Mouse (Mus musculus): ENCODE measurements around the gene Lrrc27. TPM values are rescaled to one million over a fixed set of nuclear protein-coding genes. Genes with fewer than 3 reads are reported as not detected.

Lrrc27 gene
- polyA plus RNA-seq, 1 experiment = 27.2 TPM

DNA sequence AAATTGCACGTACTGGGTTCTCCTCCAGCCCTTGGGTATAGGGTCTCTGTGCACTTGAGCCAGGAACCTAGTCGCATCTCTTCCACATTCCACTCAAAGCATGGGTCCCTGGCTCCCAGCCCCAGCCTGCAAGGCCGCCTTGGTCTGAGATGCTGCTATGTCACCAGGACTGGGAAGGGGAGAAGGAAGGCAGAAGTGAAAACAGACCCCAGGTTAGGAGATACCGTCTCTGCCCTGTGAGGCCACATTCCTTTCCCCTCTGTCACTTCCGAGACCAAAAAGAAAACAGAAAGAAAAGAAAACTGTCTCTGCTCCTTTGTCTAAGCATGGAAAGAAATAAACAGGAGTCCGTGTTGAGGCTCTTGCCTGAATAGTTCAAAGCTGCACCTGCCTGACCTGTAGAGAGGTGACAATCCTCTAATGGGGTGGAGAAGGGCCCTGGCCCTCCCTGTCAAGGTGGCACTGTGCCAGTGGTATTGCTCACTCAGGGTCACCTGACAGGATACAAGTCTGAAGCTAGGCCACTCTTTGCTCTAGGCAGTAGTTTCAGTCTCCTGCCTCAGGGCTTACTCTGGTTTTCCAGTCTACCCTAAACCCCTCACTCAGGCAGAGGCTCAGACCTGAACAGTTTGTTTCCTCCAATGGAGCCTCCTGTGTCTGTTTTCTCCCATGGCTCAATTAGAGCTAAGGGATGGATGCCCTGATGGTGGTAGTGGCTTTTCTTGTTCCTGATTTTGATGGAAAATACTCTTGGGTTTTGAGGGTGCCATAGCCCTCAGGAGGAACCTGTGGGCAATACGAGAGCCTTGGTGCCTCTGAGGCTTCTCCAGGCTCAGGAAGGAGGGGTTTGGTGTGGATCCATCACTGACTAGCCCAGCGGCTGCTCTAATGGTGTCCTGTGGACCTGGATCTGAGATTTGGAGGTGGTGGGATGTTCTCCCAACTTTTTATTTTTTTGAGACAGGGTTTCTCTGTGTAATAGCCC lies 54.4 kb downstream of the Lrrc27 start:
- no peak overlapping the region for H3K4me3 ChIP-seq (ENCODE audit: insufficient read depth, low read depth, low read length)
- no peak overlapping the region for H3K27ac ChIP-seq (replicated peaks; ENCODE audit: low read depth, low read length)
- H3K4me1 ChIP-seq (ENCODE audit: control insufficient read depth, insufficient read depth, insufficient read length, low read length) = peaks cover 10% of the 10 kb centered on the region

DNA sequence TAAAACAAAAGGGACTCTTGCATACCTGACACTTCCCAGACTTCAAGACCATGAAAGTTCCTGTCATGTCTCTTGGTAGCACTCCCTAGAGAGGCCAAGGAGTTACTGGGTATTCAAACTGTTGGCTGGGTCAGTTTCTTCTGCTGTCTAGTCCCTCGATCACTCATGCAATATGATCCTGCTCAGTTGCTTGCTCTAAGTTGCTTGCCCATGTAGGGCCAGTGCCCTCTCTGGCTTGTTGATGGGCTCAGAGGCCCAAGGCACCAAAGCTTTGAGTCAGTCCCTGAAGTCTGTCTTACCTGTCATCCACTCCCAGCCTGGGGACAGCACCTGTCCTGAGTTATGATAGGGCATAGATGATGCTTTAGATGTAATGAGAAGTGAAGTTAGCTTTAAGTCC lies 58.0 kb downstream of the Lrrc27 start:
- Histone ChIP-seq H3K4me3 (ENCODE audit: insufficient read depth, low read depth, low read length) (no peak overlapping the region), H3K27ac (replicated peaks; ENCODE audit: low read depth, low read length) (no peak overlapping the region), H3K4me1 (ENCODE audit: control insufficient read depth, insufficient read depth, insufficient read length, low read length) (peaks cover 23% of the 10 kb centered on the region)

DNA sequence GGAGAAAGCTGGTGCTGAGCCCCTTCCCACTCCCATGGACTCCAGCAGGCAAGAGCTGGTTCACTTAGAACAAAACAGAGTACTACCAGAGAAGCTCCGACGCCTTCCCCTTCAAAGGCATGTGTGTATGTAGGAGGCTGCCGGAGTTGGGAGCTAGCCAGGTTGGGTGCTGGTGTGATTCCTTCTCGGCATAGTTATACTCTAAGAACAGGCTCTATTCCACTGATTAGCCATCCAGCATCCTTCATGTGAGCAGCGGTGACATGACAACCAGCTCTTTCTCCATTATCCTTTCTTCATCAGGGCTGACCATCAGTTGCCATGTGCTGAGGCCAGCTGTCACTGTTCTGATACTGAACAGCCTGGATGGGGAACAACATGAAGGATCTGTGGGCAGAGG lies 59.1 kb downstream of the Lrrc27 start:
- no peak overlapping the region for H3K4me3 ChIP-seq (ENCODE audit: insufficient read depth, low read depth, low read length)
- no peak overlapping the region for H3K27ac ChIP-seq (replicated peaks; ENCODE audit: low read depth, low read length)
- H3K4me1 ChIP-seq (ENCODE audit: control insufficient read depth, insufficient read depth, insufficient read length, low read length) = peaks cover 16% of the 10 kb centered on the region

DNA sequence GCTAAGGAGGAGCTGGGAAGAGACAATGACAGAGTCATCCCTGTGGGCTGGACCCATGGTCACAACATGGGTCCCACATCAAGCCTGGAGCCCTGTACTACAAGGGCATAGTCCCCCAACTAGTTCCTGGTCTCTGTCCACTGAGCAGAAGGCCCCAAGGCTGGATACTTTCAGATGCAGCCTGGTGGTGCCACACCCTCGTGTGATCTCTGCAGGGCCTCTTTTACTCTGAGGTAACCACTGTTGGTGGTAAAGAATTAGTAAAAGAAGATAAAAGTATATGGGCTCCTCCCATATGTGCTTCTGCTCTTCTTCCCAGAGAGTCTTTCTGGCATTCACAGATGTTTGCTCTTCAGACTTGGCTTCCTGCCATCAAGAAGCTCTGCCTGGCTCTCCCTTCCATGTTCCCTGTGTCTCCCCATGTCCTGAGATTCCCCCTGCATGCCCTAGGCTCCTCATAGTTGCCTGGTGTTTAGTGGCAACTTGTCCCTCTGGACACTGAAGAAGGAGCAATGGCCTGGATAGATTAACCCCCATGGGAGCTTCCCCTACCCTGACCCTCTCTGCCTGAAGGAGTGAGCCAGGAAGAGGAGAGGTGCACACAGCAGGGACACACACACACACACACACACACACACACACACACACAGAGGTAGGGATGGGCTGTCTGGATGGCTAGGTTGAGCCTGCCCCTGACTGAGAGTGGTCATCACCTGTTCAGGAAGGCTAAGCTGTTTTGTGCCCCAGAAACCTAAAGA lies 60.0 kb downstream of the Lrrc27 start:
- peaks cover 16% of the 10 kb centered on the region for H3K4me1 ChIP-seq (ENCODE audit: control insufficient read depth, insufficient read depth, insufficient read length, low read length)
- no peak overlapping the region for H3K4me3 ChIP-seq (ENCODE audit: insufficient read depth, low read depth, low read length)
- no peak overlapping the region for H3K27ac ChIP-seq (replicated peaks; ENCODE audit: low read depth, low read length)

DNA sequence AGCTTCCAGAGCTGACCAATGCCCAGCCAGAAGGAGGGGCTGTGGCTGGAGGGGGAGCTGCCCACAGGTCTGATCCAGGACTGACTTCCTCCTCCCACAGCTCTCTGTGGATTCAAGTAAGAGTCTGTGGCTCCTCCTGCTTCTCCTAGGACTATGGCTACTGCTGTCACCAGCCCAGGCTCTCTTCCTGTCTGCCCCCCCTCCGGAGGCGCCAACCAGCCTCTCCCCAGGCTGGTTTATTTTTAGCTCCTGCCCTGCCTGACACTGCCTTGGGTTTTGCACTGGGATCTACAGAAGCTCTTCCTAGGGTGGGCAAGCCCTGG lies 60.6 kb downstream of the Lrrc27 start:
- H3K4me3 ChIP-seq (ENCODE audit: insufficient read depth, low read depth, low read length) = no peak overlapping the region
- peaks cover 16% of the 10 kb centered on the region for H3K4me1 ChIP-seq (ENCODE audit: control insufficient read depth, insufficient read depth, insufficient read length, low read length)
- H3K27ac ChIP-seq (replicated peaks; ENCODE audit: low read depth, low read length) = no peak overlapping the region

DNA sequence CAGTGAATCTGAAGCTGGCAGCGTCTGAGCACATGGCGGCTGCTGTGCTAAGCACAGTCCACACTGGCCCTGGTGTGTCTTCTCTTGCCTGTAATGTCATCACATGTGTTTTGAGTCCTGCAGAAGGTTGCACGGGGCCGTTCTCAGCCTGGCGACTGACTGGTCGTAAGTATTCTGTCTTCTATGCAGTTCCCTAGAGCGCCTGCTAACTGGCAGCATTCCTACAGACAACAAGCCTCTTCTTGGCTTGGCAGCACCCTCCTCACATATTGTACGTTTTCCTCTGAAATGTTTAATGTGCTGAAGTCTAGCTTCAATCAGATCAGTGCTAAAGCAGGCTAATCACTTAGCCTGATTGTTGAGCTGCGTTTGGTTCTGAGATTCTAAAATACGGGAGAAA lies 62.8 kb downstream of the Lrrc27 start:
- Histone ChIP-seq H3K27ac (replicated peaks; ENCODE audit: low read depth, low read length) (no peak overlapping the region), H3K4me1 (ENCODE audit: control insufficient read depth, insufficient read depth, insufficient read length, low read length) (peaks cover 16% of the 10 kb centered on the region), H3K4me3 (ENCODE audit: insufficient read depth, low read depth, low read length) (no peak overlapping the region)

DNA sequence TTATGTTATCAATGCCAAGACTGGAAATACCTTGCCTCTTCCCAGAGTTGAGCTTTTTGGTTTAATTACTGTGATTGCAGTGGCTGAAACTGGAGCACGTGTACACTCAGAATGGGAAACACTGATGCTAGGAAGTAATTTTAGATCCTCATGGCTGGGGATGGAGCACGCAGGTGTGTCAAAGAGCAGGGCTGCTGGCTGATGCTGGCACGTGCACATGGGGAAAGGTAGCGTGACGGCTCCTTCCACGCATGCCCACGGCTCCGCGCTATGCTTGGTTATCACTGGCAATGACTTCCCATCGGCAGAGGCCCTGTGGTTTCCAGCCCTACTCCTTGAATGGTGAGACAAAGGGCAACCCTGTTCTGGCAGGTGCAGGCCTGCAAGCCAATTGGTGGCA lies 63.4 kb downstream of the Lrrc27 start:
- Histone ChIP-seq H3K27ac (replicated peaks; ENCODE audit: low read depth, low read length) (no peak overlapping the region), H3K4me3 (ENCODE audit: insufficient read depth, low read depth, low read length) (no peak overlapping the region), H3K4me1 (ENCODE audit: control insufficient read depth, insufficient read depth, insufficient read length, low read length) (peaks cover 16% of the 10 kb centered on the region)

DNA sequence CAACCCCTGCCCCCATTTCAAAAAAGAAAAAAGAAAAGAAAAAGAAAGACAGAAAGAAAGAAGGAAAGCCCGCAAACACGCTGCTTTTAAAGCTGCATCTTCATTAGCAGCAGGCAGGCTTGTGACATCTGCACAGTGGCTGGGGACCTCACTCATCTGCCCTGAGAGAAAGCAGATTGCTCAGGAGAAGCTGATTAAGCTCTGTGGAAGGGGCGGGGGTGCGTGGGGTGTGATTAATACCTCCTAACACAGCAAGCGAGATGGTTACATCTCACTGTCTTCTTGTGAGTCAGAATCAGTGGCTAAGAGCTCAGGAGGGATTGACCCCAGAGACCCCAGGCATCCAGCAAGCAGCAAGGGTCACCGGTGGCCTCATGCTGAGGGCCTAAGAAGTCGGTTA lies 64.7 kb downstream of the Lrrc27 start:
- Histone ChIP-seq H3K27ac (replicated peaks; ENCODE audit: low read depth, low read length) (no peak overlapping the region), H3K4me3 (ENCODE audit: insufficient read depth, low read depth, low read length) (no peak overlapping the region), H3K4me1 (ENCODE audit: control insufficient read depth, insufficient read depth, insufficient read length, low read length) (peaks cover 14% of the 10 kb centered on the region)

DNA sequence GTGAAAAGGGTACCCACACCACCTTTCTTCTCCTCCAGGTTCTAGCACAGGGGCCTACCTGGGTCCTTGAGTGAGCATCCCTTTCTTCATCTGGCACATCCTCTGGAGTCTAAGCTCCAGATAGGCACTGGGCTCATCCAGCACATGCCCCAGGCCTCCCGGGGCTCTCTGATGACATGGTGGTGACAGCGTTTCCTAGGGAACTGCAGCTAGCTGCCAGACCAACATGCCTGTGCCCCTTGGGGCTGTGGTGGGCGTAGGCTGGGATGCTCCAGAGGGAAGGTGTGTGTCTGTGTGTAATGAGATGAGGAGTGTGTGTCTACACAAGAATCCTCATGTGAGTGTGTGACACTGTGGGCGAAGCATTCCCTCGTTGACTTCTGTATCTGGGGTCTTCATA lies 66.8 kb downstream of the Lrrc27 start:
- no peak overlapping the region for H3K27ac ChIP-seq (replicated peaks; ENCODE audit: low read depth, low read length)
- H3K4me1 ChIP-seq (ENCODE audit: control insufficient read depth, insufficient read depth, insufficient read length, low read length) = no peaks in the 10 kb centered on the region
- no peak overlapping the region for H3K4me3 ChIP-seq (ENCODE audit: insufficient read depth, low read depth, low read length)

DNA sequence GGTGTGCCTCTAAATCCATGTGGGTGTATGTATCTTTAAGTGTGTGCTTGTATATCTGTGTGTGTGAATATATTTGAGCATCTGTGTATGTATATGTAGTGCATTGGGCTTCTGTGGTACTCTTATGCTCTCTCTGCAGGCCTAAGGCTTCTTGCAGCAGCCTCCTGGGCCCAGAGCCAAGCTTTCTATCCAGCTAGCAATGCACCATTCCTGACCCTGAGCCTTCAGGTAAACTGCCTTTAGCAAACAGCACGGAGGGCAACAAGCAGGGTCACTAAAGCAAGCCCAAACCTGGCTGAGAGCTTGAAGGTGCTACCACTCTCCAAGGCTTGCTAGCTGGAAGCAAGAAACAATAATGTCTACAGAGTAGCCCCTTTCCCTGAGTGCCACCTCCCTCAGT lies 67.3 kb downstream of the Lrrc27 start:
- H3K4me3 ChIP-seq (ENCODE audit: insufficient read depth, low read depth, low read length) = no peak overlapping the region
- no peak overlapping the region for H3K27ac ChIP-seq (replicated peaks; ENCODE audit: low read depth, low read length)

DNA sequence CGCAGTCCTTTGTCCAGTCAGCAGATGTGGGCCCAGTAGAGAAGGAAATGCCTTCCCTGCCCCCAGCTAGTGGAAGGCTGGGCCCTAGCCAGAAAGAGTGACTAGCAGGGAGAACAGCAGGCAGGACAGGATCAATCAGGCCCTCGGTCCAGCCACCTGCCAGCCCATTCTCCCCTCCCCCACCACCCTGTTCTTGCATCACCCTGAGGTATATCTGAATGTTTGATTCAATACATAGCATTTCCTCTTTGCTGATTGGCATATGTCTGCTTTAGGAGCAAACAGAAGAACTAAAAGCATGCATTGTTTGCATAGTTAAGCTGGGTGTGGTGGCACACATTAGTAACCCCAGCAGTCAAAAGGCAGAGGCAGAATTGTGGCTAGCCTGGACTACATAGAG lies 68.4 kb downstream of the Lrrc27 start:
- Histone ChIP-seq H3K4me3 (ENCODE audit: insufficient read depth, low read depth, low read length) (no peak overlapping the region), H3K27ac (replicated peaks; ENCODE audit: low read depth, low read length) (no peak overlapping the region), H3K4me1 (ENCODE audit: control insufficient read depth, insufficient read depth, insufficient read length, low read length) (no peaks in the 10 kb centered on the region)

More for the DNA sequence above, 67.3 kb downstream of the Lrrc27 start:
- H3K4me1 ChIP-seq (ENCODE audit: control insufficient read depth, insufficient read depth, insufficient read length, low read length) = no peaks in the 10 kb centered on the region

DNA sequence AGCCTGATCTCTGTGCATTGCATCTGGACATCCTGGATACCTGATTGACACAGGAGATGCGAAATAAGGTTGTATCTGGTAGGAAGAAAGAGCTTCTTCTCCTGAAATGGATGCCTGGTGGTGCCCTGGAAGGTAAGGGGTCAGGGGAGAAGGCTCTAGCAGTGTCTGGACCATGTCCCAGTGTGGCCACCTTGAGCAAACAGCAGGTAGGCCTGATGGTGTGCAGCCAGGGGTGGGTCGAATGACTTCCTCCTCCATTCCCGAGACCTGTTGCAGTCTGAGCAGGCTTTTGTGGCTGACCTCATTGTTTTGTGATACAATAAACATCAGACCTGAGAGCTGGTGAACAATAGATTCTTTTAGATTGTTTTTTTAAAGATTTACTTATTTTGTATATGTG lies 69.2 kb downstream of the Lrrc27 start:
- H3K4me3 ChIP-seq (ENCODE audit: insufficient read depth, low read depth, low read length) = no peak overlapping the region
- H3K4me1 ChIP-seq (ENCODE audit: control insufficient read depth, insufficient read depth, insufficient read length, low read length) = no peaks in the 10 kb centered on the region
- no peak overlapping the region for H3K27ac ChIP-seq (replicated peaks; ENCODE audit: low read depth, low read length)

DNA sequence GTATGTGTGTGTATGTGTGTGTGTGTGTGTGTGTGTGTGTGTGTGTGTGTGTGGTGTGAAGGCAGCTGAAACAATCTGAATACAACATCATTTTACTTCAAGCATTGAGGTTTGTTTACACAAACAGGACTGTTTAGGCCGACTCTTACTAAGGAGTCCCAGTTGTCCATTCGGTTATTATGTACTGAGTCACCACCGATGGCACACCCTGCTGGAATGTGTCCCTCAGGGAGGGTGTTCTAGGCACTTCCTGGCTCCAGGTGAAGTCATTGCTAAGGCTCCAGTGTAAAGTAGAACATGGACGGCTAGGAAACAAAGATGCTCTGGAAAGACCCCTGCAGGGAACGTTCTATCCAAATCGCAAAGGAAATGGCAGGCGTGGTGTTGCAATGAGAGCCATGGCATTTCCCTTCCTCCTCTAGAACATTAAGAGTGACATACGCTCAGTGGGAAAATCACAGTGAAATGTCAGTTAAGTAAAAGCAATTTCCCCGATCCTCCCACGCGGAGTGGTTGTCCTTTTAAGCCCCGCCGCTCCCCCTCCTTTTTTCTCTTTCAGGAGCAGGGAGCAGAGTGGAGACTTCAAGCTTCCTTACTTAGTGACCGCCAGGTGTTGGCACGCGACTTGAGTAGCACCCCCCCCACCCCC lies 72.6 kb downstream of the Lrrc27 start:
- Histone ChIP-seq H3K4me3 (ENCODE audit: insufficient read depth, low read depth, low read length) (no peak overlapping the region), H3K27ac (replicated peaks; ENCODE audit: low read depth, low read length) (no peak overlapping the region), H3K4me1 (ENCODE audit: control insufficient read depth, insufficient read depth, insufficient read length, low read length) (no peaks in the 10 kb centered on the region)

DNA sequence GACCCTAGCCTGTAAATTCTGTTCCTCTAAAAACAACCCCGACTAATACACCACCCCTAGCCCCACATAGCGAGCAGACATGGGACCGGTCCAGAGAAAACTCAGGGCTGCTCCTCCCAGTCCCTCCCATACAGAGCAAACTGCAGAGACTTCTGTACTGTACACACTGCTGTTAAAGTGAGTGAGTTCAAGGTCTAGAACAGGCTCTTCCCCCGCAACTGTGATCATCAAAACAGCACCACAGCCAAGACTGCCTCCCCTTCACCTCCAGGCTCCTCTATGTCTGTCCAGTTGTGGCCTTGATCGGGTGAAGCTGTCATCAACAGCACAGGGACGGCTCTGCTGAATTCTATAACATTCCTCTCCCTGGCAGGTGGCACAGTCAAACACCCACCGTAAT lies 75.8 kb downstream of the Lrrc27 start:
- H3K4me1 ChIP-seq (ENCODE audit: control insufficient read depth, insufficient read depth, insufficient read length, low read length) = no peaks in the 10 kb centered on the region
- no peak overlapping the region for H3K27ac ChIP-seq (replicated peaks; ENCODE audit: low read depth, low read length)
- H3K4me3 ChIP-seq (ENCODE audit: insufficient read depth, low read depth, low read length) = no peak overlapping the region
